Mouse (Mus musculus) gastrocnemius, adult 18-20 months (tissue): ENCODE results near the gene Rasgrp1. TPM values are rescaled to one million over a fixed set of nuclear protein-coding genes. Genes with fewer than 3 reads are reported as not detected.

Experiments
- DNase-seq: peaks from one replicate; pipeline ENCODE4 v3.0.0; 2021; ENCODE audit warnings: low spot score
- total RNA-seq, 2 experiments: library from RNA; stranded (reverse); gene quantifications; 2 replicates each; pipeline ENCODE4 v1.2.3; 2021

Gene Rasgrp1
- total RNA-seq, 2 experiments from 2014 or later: not detected

GRCm38 (mm10) chr2:117335552-117336188 lies 7.1 kb downstream of the Rasgrp1 start:
- no peak for DNase-seq

- no peak for DNase-seq
These were observed 11.2 kb downstream of the Rasgrp1 start for GRCm38 (mm10) chr2:117331634-117332033.

DNA sequence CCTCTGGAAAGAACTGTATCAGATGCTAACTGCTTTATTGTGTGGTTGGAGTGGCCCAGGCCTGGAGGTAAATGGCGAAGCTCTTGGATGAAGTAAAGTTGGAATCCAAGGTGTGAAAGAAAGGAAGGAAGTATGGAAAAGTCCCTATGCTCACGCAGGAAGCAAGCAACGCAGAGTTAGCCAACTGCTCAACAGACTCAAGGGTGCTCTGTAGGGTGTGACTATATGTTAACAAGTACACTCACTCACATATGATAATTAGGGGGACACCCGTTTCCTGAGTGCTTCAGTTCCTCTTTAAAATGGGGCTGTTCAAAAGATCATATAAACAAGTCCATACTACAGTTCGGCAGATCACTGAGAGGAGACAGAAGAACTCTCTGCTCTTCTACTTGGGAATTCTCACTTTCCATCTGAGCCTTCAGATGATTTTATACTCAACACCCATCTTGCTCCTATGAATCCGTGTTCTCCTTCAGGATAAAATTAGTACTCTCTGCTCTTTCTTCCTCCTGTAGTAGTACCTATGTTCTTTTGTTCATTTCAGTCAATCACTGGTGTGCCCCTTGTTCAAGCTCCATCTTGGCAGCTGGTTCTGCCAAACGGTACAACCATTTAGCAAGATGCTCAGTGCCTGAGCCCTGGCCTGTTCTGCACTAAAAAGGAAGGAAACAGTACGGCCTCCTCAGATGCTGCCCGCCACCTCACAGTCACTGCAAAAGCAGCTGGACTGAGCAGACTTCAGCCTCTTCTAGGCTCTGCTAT lies 14.1 kb downstream of the Rasgrp1 start:
- DNase-seq: no peak

GRCm38 (mm10) chr2:117322399-117322798 lies 20.4 kb downstream of the Rasgrp1 start:
- DNase-seq: no peak

DNA sequence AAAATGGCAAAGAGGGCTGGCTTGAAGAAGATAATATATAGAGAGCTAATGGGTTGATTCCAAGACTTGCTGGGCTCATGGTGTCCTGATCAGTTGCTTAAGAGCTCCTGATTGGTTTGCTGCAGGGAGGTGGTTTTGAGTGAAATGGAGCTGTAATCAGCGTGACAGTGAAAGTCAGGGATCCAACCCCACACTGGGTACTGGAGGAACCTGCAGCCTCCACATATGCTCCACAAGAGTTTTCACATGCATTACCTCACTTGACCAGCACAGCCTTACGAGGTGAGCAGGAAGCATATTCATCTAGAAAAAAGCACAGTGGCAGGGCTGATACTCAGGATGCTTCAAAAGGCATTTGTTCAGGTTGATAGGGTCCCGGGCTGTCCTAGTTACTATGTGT lies 21.6 kb downstream of the Rasgrp1 start:
- no peak for DNase-seq

GRCm38 (mm10) chr2:117318991-117319390 lies 23.8 kb downstream of the Rasgrp1 start:
- DNase-seq: no peak

- DNase-seq: no peak
These were observed 29.1 kb downstream of the Rasgrp1 start for GRCm38 (mm10) chr2:117313586-117314235.

- DNase-seq: no peak
These were observed 30.3 kb downstream of the Rasgrp1 start for GRCm38 (mm10) chr2:117312441-117312895.

DNA sequence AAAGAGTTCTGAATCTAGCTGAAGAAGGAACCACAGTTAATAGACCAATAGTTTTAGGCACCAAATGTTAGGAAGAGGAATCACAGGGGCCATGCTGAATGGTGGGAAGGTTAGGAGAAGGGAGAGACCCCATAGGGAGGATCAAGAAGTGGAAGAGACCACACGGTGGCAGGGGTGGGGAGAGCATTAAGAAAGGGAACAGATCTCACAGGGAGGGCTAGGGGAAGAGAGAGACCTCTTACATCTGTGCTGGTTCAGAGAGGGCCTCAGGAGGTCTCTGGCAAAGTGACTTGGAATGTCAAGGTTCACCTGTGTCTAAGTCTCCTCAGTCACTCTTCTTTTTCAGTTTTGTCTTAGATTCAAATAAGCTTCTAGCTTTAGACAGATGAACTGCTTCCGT lies 30.8 kb downstream of the Rasgrp1 start:
- no peak for DNase-seq

DNA sequence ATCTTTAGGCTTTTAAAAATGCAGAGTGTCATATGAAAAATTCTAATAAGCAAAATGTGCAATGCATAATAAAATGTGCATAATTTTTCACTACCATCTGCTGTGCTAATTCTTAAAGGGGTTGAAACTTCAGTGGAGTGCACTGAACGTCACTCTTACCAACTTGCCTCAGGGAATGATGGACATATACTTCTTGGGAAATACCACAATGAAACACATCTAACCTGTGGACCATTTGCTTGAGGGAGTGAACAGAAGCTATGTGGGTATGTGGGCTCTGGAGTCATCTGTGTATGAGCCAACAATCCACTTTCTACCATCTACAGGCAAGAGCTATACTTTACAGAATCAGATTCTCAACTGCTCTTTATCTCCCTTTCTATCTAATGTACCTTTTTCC lies 31.5 kb downstream of the Rasgrp1 start:
- no peak for DNase-seq

DNA sequence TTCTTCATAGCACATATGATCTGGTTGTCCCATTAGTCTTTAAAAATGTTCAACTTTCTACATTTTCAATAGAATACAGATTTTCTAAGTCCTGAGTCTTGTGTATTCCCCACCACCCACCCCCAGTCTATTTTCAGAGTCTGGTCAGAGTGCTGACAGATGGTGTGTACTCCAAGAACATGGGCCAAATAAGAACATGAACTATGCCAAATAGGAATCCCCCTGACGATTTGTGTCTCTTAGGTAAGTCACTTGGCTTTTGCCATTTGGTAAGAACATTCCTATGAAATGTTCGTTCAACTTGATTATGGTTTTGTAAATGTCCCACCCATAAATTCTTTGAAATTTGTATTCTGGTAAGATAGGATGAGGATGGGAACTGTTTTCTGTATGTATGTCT lies 33.8 kb downstream of the Rasgrp1 start:
- DNase-seq: no peak

GRCm38 (mm10) chr2:117307959-117308358 lies 34.8 kb downstream of the Rasgrp1 start:
- no peak for DNase-seq

DNA sequence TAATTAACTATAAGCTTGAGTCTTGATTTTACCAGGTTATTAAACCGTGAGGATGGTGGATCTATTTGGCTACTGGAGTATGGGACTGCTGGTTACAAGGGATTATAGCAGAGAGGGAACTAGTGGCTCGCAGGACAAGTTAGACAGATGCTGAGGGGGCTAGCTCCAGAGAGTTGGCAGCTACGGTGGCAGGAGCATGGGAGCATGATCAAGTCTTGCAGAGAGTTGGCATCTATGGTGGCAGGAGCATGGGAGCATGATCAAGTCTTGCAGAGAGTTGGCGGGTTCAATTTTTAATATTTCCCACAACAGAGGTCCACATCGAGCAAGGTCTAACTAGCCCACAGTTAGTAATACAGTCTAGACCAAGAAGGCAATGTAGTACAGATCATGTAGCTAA lies 37.9 kb downstream of the Rasgrp1 start:
- DNase-seq: no peak

DNA sequence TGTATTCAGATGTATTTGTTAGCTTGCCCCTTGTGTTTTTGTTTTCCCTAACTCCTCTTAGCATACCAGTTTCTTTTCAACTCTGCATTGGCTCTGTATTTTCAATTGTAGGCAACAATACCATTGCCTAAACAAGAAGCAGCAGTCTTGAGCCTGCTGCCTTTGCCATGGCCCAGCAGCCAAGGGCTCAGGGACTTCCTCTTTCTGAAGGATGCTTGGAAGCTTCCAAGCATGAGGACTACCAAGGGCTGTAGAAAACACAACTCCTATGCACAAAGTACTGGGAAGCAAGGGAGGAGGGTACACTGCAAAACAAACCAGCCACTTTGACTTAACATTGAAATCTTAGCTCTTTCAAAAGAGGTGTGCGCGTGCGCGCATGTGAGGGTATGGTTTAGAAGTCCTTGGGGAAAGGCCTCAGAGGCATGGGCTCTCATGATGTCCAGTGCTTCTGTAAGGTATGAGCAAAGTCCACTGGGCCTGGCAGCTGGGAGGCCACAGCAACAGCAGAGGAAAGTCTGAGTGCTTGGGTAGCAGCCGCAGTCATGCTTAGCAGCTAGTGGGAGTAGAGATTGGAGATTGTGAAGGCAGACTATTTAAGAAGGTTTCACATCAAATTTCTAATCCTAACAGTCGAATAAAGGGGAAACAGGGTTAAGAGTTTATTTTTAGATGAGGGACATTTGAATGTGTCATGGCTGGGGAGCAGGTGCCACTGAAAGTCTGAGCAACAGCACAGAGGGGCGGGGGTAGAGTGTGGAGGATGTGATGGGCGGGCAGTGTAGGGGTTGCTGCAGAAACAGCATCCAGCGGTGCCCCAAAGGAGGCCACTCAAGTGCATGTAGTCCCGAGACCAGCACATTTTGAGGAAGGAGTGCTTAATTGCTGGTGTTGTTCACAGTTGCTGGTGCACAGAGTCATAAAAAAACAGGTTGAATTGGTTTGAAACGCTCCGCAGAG lies 39.1 kb downstream of the Rasgrp1 start:
- DNase-seq: no peak

DNA sequence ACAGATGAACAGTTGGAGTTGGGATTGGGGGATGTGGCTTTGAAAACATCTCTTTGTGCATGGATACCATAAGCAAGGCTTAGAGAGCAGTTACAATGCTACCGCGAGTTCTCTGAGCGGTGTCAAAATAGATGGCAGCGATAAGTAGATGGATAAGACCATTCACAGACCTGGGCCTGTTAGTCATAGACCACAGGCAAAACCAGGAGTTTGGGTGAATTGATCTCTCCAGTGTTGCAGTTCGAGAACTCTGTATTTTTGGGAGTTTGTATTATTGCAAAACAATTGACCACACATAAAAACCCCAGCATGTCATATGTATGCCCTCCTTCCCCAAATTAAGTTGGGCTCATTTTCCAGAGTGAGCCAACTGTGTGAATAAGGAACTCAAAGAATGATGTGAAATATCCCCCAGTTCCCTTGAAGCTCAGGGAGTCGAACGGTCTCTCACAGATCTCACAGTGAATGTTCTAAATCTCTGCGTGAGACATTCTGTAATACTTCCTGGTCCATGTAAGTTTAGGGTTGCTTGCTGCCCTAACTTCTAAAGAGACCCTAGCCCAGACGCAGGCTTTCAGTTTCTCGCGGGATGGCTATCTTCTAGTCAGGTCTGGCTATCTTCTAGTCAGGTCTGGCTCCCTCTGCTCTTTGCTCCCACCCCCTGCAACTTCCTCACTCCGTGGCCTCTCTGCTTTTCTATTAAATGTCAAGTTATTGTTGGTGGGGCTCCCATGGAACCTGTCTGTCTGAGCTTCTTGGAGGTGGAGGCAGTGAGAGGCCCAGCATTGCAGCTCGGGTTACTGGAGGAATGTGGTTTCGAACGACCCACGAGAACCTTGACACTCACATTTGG lies 43.0 kb downstream of the Rasgrp1 start:
- DNase-seq: no peak

GRCm38 (mm10) chr2:117288291-117288690 lies 54.5 kb downstream of the Rasgrp1 start:
- no peak for DNase-seq

DNA sequence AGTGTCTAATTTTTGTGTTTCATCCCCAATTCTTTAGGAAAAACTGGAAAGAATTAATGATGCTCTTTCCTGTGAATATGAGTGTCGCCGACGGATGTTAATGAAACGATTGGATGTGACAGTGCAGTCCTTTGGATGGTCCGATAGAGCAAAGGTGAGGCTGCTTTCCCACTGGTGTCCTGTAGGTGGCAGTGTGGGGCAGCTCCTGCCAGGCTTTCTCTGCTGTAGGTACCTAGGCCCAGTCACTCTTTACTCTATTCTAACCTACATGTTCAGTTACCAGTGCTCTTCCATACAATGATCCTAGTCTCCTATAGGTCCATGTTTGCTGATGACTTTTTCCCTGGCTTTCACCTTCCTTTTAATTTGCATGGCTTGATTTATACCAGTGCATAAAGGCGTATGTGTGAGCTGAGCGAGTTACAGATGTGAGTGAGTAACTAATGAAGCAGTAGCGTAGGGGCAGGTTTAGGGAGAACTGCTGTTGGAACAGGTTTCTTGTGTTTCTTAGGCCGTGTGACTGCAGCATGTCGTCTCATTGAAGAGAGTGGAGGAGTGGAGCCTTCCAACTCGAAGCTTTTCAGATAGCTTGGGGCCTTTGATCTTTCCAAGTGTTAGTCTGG lies 78.9 kb downstream of the Rasgrp1 start:
- peak; percentile 57 for DNase-seq

DNA sequence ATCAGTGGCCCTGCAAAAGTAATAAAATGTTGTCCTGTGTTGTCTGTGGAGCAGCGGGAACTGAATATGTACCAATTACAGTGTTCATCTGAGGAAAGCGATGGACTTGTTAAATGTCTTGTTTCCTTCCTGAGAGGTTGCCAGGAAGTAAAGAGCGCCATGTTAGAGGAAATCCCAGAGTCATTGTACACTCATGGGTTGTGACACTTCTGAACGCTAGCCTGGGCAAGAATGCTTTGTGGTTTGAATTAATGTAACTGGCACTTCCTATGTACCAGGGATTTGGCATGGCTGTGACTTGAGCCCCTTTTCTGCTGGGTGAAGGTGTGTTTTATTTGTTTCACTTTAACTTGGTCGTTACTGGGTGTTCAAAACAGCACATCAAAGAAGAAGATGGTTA lies 80.6 kb downstream of the Rasgrp1 start:
- DNase-seq: no peak

DNA sequence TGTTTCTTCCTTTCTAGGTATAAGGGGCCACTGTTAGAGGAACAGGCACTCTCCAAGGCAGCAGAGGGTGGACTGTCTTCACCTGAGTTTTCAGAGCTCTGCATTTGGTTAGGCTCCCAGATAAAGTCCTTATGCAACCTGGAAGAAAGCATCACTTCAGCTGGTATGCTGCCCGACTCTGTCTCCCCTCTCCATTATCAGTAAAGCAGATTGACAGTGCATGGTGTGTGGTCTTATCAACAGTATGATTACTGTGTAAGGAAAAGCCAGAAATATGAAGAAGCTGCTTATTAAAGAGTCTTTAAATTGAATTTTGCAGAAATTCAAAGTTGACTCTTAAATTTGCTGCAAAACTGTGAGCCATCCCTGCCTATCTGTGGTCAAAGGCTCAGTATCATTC lies 85.2 kb downstream of the Rasgrp1 start:
- no peak for DNase-seq

DNA sequence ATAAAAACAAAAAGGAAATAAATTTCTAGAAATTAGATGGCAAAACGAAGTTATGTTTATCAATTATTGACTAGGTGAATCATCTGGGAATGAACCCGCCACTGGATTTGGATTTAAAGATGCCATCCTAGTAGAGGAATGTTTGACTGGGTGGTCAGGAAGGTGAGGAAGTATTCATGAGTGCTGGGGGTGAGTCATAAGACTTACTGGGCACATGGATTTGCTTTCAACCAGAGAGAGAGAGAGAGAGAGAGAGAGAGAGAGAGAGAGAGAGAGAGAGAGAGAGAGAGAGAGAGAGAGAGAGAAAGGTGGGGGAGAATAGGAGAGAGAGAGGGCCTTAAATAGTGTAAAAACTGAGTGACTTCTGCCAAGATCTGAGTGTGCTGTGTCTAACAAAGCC lies 87.4 kb downstream of the Rasgrp1 start:
- DNase-seq: no peak
